Mouse (Mus musculus) spleen, adult 2 months (tissue): ENCODE results near the gene Mmaa.

Source experiments
- CTCF ChIP-seq: fragments of 200-500 bp; IDR thresholded peaks from 2 replicates; pipeline ENCODE4 v1.5.1; 2011; ENCODE audit warnings: mild to moderate bottlenecking, inconsistent platforms; ENCODE audit not compliant: insufficient read depth, insufficient read length, insufficient replicate concordance; ENCODE audit errors: extremely low read depth
- POLR2A ChIP-seq: fragments of 200-500 bp; IDR thresholded peaks from 2 replicates; pipeline ENCODE4 v1.6.1; 2011; ENCODE audit warnings: low read depth, low read length, inconsistent platforms

- TF ChIP-seq POLR2A (no peak), CTCF (no peak)
Measured at GRCm38 (mm10) chr8:79288681-79289080, 6.1 kb downstream of the Mmaa start.
